Mouse (Mus musculus) forebrain, embryonic 13.5 days (tissue): Measurements from ENCODE around the gene Polr3h. TPM values are rescaled to one million over a fixed set of nuclear protein-coding genes. Genes with fewer than 3 reads are reported as not detected.

ENCODE experiments used
- ATAC-seq: fragments of 200-750 bp; cut with Nextera tagmentation; 2 replicates; pipeline ENCODE4 v1.8.0; 2017
- H3K27ac ChIP-seq: fragments of 300-500 bp; sonication (generic); 2 replicates; pipeline ENCODE4 v1.5.1; 2015; ENCODE audit warnings: inconsistent platforms, mild to moderate bottlenecking, moderate library complexity
- H3K27me3 ChIP-seq: fragments of 300-500 bp; sonication (generic); 2 replicates; pipeline ENCODE4 v1.6.1; 2015; ENCODE audit warnings: mild to moderate bottlenecking, inconsistent platforms
- H3K36me3 ChIP-seq: fragments of 300-500 bp; sonication (generic); 2 replicates; pipeline ENCODE4 v1.6.1; 2015; ENCODE audit warnings: mild to moderate bottlenecking, inconsistent platforms; ENCODE audit not compliant: poor library complexity, severe bottlenecking
- H3K4me1 ChIP-seq: fragments of 300-500 bp; sonication (generic); 2 replicates; pipeline ENCODE4 v1.6.1; 2015; ENCODE audit warnings: inconsistent platforms
- H3K4me2 ChIP-seq: fragments of 300-500 bp; sonication (generic); 2 replicates; pipeline ENCODE4 v1.6.1; 2015; ENCODE audit warnings: inconsistent platforms, mild to moderate bottlenecking, moderate library complexity
- H3K4me3 ChIP-seq: fragments of 300-500 bp; sonication (generic); 2 replicates; pipeline ENCODE4 v1.5.1; 2015; ENCODE audit warnings: mild to moderate bottlenecking, inconsistent platforms
- H3K9ac ChIP-seq: fragments of 300-500 bp; sonication (generic); 2 replicates; pipeline ENCODE4 v1.6.1; 2015; ENCODE audit warnings: mild to moderate bottlenecking, inconsistent platforms
- H3K9me3 ChIP-seq: fragments of 300-500 bp; sonication (generic); replicated peaks from 2 replicates; pipeline ENCODE4 v1.6.1; 2016; ENCODE audit warnings: inconsistent platforms
- WGBS: fragments of 180-500 bp; shearing (Covaris S2); methylation state at CpG from one replicate; pipeline ENCODE4 v1.1.7; 2015; 5-methylcytosine and 5-hydroxymethylcytosine counted together
- polyA plus RNA-seq: library from polyadenylated mRNA; unstranded; fragments of >200 nt; fragmentation: Nextera tagmentation; extraction: Ambion mirVana; gene quantifications from 2 replicates; pipeline ENCODE4 v1.2.1, GENCODE M21; 2015

Polr3h gene
- polyA plus RNA-seq, 1 experiment from 2014 or later = 86.0 TPM

DNA sequence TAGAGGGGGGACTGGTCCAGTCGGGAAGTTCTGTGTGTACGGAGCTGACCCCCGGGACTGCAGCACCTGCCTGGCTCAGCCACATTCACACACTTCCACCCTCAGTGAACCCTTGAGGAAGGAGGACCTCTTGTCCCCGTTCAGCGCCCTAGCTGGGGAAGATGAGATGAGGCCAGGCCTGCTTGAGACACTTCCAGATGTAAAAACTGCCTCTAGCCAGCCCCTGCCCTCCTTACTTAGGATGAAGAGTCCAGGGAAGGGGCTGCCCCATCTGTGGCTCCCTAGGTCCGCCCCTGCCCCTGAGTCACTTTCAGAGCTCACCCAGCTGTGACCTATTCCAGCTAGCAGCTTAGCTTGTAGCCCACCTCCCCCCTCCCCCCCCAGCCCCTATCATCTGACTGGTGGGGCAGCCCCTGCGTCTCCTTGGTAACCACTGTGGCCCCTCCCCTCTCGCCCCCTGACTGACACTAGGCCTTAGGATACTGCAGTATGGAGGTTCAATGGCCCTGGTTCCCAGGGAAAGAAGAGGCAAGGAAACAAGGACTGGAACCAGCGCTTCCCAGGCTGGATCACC, 17.2 kb upstream of the Polr3h start:
- no peaks in the 10 kb centered on the region for H3K9me3 ChIP-seq
- H3K4me2 ChIP-seq = no peak overlapping the region
- ATAC-seq = no peak
- 0 out of 2 replicates have a peak overlapping the region, but pooled peaks have one; percentile 10 for H3K9ac ChIP-seq
- H3K4me1 ChIP-seq = peaks cover 14% of the 10 kb centered on the region
- peaks cover 21% of the 10 kb centered on the region for H3K36me3 ChIP-seq
- WGBS = 7% methylated on average over 9 of the region's 9 CpGs
- H3K27ac ChIP-seq = no peak overlapping the region
- H3K27me3 ChIP-seq = no peaks in the 10 kb centered on the region
- H3K4me3 ChIP-seq = no peak overlapping the region

GRCm38 (mm10) chr15:81941010-81941409, 15.0 kb upstream of the Polr3h start:
- WGBS = 98% methylated on average over 2 of the region's 2 CpGs
- H3K36me3 ChIP-seq = 0 out of 2 replicates have a peak, but pooled peaks cover 3% of the 10 kb centered on the region
- H3K27me3 ChIP-seq = no peaks in the 10 kb centered on the region
- H3K4me1 ChIP-seq = peaks cover 36% of the 10 kb centered on the region
- no peaks in the 10 kb centered on the region for H3K9me3 ChIP-seq
- no peak overlapping the region for H3K4me3 ChIP-seq
- no peak overlapping the region for H3K9ac ChIP-seq
- ATAC-seq = no peak
- no peak overlapping the region for H3K27ac ChIP-seq
- no peak overlapping the region for H3K4me2 ChIP-seq

DNA sequence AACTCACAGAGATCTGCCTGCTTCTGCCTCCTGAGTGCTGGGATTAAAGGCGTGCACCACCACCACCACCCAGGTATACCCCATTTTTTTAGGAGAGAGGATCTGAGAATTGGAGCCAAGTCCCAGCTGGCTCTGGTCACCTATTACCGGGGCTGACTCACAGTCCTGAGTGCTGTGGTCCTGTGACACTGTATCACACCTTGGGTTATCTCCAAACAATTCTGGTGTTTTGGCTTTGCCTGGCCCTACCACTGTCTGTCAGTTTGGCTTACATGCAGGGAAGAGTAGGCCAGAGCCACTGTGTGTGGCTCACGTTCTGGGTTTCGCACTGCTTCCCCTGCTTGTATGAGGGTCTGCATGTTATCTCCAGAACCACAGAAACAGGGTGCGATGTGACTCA, 14.2 kb upstream of the Polr3h start:
- Histone ChIP-seq H3K27ac (no peak overlapping the region), H3K4me3 (no peak overlapping the region), H3K4me1 (peaks cover 36% of the 10 kb centered on the region), H3K36me3 (0 out of 2 replicates have a peak, but pooled peaks cover 3% of the 10 kb centered on the region), H3K4me2 (no peak overlapping the region), H3K9me3 (no peaks in the 10 kb centered on the region), H3K9ac (no peak overlapping the region), H3K27me3 (no peaks in the 10 kb centered on the region)
- WGBS = 97% methylated on average over 5 of the region's 5 CpGs
- no peak for ATAC-seq

- peaks cover 36% of the 10 kb centered on the region for H3K4me1 ChIP-seq
- ATAC-seq = no peak
- no peaks in the 10 kb centered on the region for H3K27me3 ChIP-seq
- no peak overlapping the region for H3K4me3 ChIP-seq
- no peaks in the 10 kb centered on the region for H3K9me3 ChIP-seq
- no peak overlapping the region for H3K4me2 ChIP-seq
- 90% methylated on average over 4 of the region's 4 CpGs for WGBS
- H3K9ac ChIP-seq = no peak overlapping the region
- H3K36me3 ChIP-seq = 0 out of 2 replicates have a peak, but pooled peaks cover 3% of the 10 kb centered on the region
- no peak overlapping the region for H3K27ac ChIP-seq
These were observed 13.7 kb upstream of the Polr3h start for GRCm38 (mm10) chr15:81939774-81940173.

DNA sequence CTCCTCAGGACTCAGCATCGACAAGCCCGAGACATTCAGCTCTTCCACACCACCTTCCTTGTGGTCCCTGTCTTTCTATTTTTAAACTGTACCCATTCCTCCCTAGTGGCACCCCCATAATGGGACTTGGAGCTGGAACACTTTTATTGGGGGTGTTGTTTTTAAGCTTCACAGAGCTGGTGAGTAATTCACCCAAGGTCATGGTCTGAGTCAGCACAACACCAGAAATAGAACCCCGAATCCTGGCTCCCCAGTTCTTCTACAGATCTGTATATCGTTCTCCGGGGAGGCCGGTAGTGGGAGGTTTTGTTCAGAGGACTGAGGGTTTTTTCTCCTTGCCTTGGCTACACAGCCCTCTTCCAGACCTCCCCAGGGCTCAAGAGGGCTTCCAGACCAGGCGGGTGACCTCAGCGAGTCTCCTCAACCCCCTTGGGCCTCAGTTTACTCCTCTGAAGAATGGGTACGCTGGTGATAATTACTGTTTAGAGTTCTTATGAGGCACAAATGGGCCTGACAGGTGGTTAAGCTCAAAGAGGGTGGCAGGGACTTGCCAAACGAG, 13.2 kb upstream of the Polr3h start:
- no peak for ATAC-seq
- WGBS = 90% methylated on average over 10 of the region's 10 CpGs
- H3K9ac ChIP-seq = no peak overlapping the region
- no peak overlapping the region for H3K4me2 ChIP-seq
- H3K27me3 ChIP-seq = no peaks in the 10 kb centered on the region
- H3K9me3 ChIP-seq = no peaks in the 10 kb centered on the region
- H3K4me3 ChIP-seq = no peak overlapping the region
- no peak overlapping the region for H3K27ac ChIP-seq
- 0 out of 2 replicates have a peak, but pooled peaks cover 3% of the 10 kb centered on the region for H3K36me3 ChIP-seq
- peaks cover 36% of the 10 kb centered on the region for H3K4me1 ChIP-seq

- 22% methylated on average over 2 of the region's 2 CpGs for WGBS
- H3K27me3 ChIP-seq = no peaks in the 10 kb centered on the region
- peaks cover 32% of the 10 kb centered on the region for H3K4me1 ChIP-seq
- ATAC-seq = peak; percentile 17
- peak overlapping the region; percentile 79 for H3K9ac ChIP-seq
- 0 out of 2 replicates have a peak, but pooled peaks cover 3% of the 10 kb centered on the region for H3K36me3 ChIP-seq
- peak overlapping the region; percentile 83 for H3K27ac ChIP-seq
- H3K9me3 ChIP-seq = no peaks in the 10 kb centered on the region
- H3K4me2 ChIP-seq = peak overlapping the region; percentile 67
- H3K4me3 ChIP-seq = peak overlapping the region; percentile 51
These were observed 12.2 kb upstream of the Polr3h start for GRCm38 (mm10) chr15:81938246-81938645.

GRCm38 (mm10) chr15:81937098-81937972, 11.3 kb upstream of the Polr3h start:
- 6% methylated on average over 19 of the region's 19 CpGs for WGBS
- Histone ChIP-seq H3K27me3 (no peaks in the 10 kb centered on the region), H3K4me1 (peaks cover 29% of the 10 kb centered on the region), H3K4me2 (peak overlapping the region; percentile 67), H3K36me3 (0 out of 2 replicates have a peak, but pooled peaks cover 3% of the 10 kb centered on the region), H3K4me3 (peak overlapping the region; percentile 51), H3K9ac (peak overlapping the region; percentile 79), H3K9me3 (no peaks in the 10 kb centered on the region), H3K27ac (peak overlapping the region; percentile 83)
- ATAC-seq = peak; percentile 46

- Histone ChIP-seq H3K9ac (peak within 1 kb of the TSS; percentile 79), H3K36me3 (0 out of 2 replicates have a peak, but pooled peaks cover 3% of the 10 kb centered on the region), H3K4me2 (peak within 1 kb of the TSS; percentile 67), H3K27ac (peak within 1 kb of the TSS; percentile 83), H3K4me3 (peak within 1 kb of the TSS; percentile 51), H3K27me3 (no peaks in the 10 kb centered on the region), H3K4me1 (peaks cover 29% of the 10 kb centered on the region), H3K9me3 (no peaks in the 10 kb centered on the region)
- ATAC-seq = peak; percentile 82
- WGBS = 0% methylated on average over 12 of the region's 12 CpGs
These were observed 10.6 kb upstream of the Polr3h start, which contains the start of gene Csdc2 for GRCm38 (mm10) chr15:81936679-81937078. Gene Csdc2, plus strand, starts transcription at chr15:81936759.

DNA sequence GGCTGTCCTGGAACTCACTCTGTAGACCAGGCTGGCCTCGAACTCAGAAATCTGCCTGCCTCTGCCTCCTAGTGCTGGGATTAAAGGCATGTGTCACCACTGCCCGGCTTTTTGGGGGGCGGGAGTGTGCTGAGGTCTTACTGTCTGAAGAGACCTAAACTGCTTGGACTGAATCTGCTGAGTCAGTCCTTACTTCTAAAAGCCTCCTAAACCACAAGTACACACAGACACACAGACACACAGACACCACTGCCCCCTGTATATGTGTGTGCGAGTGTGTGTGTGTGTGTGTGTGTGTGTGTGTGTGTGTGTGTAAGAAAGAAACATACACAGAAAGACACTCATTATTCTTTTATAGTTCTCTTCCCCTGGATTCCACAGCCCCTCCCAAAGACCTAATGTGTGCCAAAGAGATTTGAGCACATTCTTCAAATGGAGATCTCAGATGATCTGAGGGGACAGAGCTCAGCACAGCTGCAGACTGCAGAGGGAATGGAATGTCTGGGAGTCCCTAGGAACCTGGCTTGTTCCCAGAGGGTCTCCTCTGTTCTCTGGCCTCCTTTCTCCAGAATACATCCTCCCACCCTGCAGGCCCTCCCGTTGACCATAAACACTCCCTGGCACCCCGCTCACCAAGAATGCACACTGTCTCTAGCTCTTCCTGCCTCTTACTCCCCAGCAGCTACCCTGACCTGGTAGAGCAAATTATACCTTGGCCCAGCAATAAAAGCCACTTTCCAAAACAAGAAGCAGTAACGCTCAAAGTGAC, 10.0 kb upstream of the Polr3h start:
- Histone ChIP-seq H3K9ac (peak overlapping the region; percentile 79), H3K27ac (peak overlapping the region; percentile 83), H3K27me3 (no peaks in the 10 kb centered on the region), H3K9me3 (no peaks in the 10 kb centered on the region), H3K4me1 (peaks cover 29% of the 10 kb centered on the region), H3K36me3 (0 out of 2 replicates have a peak, but pooled peaks cover 3% of the 10 kb centered on the region), H3K4me2 (peak overlapping the region; percentile 67), H3K4me3 (peak overlapping the region; percentile 51; the same call in 1 of the 2 replicates)
- 63% methylated on average over 7 of the region's 7 CpGs for WGBS
- no peak for ATAC-seq

DNA sequence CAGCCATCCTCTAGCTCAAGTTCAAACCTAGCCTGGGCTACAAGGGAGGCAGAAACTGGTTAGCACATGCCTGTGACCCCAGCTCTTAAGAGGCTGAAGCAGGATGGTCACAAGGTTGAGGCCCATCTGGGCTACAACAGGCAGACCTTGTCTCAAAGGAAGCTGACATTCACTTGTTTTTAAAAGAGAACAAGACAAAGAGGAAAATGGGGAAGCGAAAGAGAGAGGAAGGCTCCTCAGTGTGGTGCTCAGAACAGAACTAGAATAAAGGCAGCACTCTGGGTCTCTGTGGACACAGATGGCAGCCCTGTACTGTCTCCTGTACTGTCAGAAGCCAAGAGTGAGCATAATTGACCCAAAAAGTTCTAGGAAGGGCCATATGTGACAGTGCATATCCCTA, 7.9 kb upstream of the Polr3h start:
- H3K36me3 ChIP-seq = no peaks in the 10 kb centered on the region
- H3K9ac ChIP-seq = no peak overlapping the region
- no peak overlapping the region for H3K27ac ChIP-seq
- 88% methylated on average over 1 of the region's 1 CpGs for WGBS
- H3K4me2 ChIP-seq = no peak overlapping the region
- H3K4me1 ChIP-seq = peaks cover 29% of the 10 kb centered on the region
- no peak overlapping the region for H3K4me3 ChIP-seq
- no peaks in the 10 kb centered on the region for H3K9me3 ChIP-seq
- H3K27me3 ChIP-seq = no peaks in the 10 kb centered on the region
- no peak for ATAC-seq

DNA sequence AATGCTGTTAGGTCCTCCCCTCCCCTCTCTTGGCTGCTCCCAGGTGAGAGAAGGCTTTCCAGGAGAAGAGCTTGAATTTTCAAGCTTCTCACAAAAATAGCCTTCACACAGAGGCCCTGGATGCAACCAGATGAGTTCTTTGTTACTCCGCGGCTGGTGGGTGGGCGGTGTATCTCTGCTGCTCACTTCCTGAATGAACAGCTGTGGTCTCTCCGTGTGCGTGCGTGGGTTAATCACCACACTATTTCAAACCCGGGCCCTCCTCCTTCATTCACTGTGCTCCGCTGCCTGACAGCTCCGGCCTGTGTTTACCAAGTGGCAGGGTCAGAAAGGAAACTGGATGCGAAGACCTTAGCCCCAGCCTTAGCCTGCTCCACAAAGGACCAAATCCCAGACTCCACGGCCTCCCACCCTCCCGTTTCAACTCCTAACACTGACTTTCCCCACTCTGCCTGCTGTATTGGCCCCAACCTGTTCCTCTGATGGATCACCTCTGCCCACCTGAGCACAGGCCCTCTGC, 7.0 kb upstream of the Polr3h start:
- H3K27me3 ChIP-seq = no peaks in the 10 kb centered on the region
- H3K27ac ChIP-seq = peak overlapping the region; percentile 48; the same call in 1 of the 2 replicates
- no peak overlapping the region for H3K4me3 ChIP-seq
- no peak for ATAC-seq
- WGBS = 36% methylated on average over 12 of the region's 12 CpGs
- no peak overlapping the region for H3K9ac ChIP-seq
- no peaks in the 10 kb centered on the region for H3K9me3 ChIP-seq
- no peaks in the 10 kb centered on the region for H3K36me3 ChIP-seq
- peaks cover 25% of the 10 kb centered on the region for H3K4me1 ChIP-seq
- no peak overlapping the region for H3K4me2 ChIP-seq
